Mouse (Mus musculus) hindbrain, postnatal 0 days (tissue): ENCODE results near the gene Gm20661. TPM values are rescaled to one million over a fixed set of nuclear protein-coding genes. Genes with fewer than 3 reads are reported as not detected.
A peak's percentile ranks its signal among the peaks of the same experiment; 100 is the strongest.

ENCODE experiments used
- ATAC-seq: fragments of 200-750 bp; cut with Nextera tagmentation; 2 replicates; pipeline ENCODE4 v1.8.0; 2017; ENCODE audit warnings: mild to moderate bottlenecking, moderate TSS enrichment, moderate library complexity
- DNase-seq: peaks from one replicate; pipeline ENCODE4 v3.0.0-alpha.2; 2015; ENCODE audit warnings: low spot score
- H3K27ac ChIP-seq: fragments of 300-500 bp; sonication (generic); 2 replicates; pipeline ENCODE4 v1.5.1; 2014; ENCODE audit warnings: mild to moderate bottlenecking
- H3K27me3 ChIP-seq: fragments of 300-500 bp; sonication (generic); 2 replicates; pipeline ENCODE4 v1.6.1; 2014; ENCODE audit warnings: low read length, mixed read lengths; ENCODE audit not compliant: insufficient read depth
- H3K36me3 ChIP-seq: fragments of 300-500 bp; sonication (generic); 2 replicates; pipeline ENCODE4 v1.6.1; 2014; ENCODE audit warnings: low read length, mixed read lengths; ENCODE audit not compliant: insufficient read depth
- H3K4me1 ChIP-seq: fragments of 300-500 bp; sonication (generic); 2 replicates; pipeline ENCODE4 v1.6.1; 2014; ENCODE audit warnings: antibody characterized with exemption, low read length, mixed read lengths; ENCODE audit not compliant: insufficient read depth
- H3K4me2 ChIP-seq: fragments of 300-500 bp; sonication (generic); 2 replicates; pipeline ENCODE4 v1.6.1; 2014; ENCODE audit warnings: low read depth, mild to moderate bottlenecking, low read length, moderate library complexity, mixed read lengths
- H3K4me3 ChIP-seq: fragments of 300-500 bp; sonication (generic); 2 replicates; pipeline ENCODE4 v1.5.1; 2014; ENCODE audit warnings: low read length
- H3K9ac ChIP-seq: fragments of 300-500 bp; sonication (generic); replicated peaks from 2 replicates; pipeline ENCODE4 v1.6.1; 2014; ENCODE audit warnings: mild to moderate bottlenecking, low read length, moderate library complexity, mixed read lengths
- H3K9me3 ChIP-seq: fragments of 300-500 bp; sonication (generic); 2 replicates; pipeline ENCODE4 v1.6.1; 2016; ENCODE audit warnings: low read length, mixed read lengths
- CTCF ChIP-seq: IDR thresholded peaks from 2 replicates; pipeline ENCODE4 v1.5.1; 2016; ENCODE audit warnings: antibody characterized with exemption, control low read depth, low read depth
- WGBS: fragments of 180-500 bp; shearing (Covaris S2); extraction: QIAGEN DNeasy Blood & Tissue Kit; methylation state at CpG from one replicate; pipeline ENCODE4 v1.1.7; 2014; 5-methylcytosine and 5-hydroxymethylcytosine counted together
- polyA plus RNA-seq: library from polyadenylated mRNA; unstranded; fragments of >200 nt; fragmentation: Nextera tagmentation; extraction: Ambion mirVana; gene quantifications from 2 replicates; pipeline ENCODE4 v1.2.1, GENCODE M21; 2015
- total RNA-seq: library from RNA; depleted of rRNA; stranded (reverse); fragments of >200 nt; gene quantifications from 2 replicates; pipeline ENCODE4 v1.2.3, GENCODE M21; 2014

The Gm20661 gene
- total and polyA plus RNA-seq, 2 experiments from 2014 or later = 0.54 to 0.78 TPM

DNA sequence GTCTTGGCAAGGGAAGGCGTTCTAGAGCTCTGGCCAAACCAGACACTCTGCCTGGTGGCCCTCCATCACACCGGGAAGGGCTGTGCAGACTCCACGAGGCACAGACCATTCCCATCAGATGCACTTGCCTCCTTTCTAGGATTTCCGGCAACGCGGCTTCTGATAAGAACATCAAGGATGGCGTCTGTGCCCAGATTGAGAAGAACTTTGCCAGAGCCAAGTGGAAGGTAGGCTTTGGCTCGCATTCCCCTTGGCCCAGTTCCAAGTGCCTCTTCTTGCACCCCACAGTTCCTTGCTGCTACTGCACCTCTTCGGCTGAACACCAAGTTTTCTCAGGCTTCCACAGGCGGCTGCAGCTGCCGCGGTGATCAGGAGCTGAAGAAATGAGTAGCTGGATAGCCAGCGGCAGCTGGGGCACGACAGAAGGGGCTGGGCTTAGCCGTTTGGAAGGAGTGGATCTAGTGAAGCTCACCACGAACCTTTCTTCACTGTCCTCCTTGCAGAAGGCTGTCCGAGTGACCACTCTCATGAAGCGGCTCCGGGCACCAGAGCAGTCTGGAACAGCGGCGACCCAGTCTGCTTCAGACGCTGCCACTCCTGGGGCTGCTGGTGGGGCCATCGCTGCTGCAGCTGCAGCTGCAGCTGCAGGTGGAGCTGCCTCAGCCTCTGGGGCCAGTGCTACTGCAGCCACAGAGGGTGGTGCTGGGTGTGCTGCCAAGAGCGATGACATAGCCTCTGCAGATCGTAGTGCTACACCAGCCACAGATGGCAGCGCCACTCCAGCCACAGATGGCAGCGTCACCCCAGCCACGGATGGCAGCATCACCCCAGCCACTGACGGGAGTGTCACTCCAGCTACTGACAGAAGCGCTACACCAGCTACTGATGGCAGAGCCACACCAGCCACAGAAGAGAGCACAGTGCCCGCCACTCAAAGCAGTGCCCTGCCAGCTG is 35.3 kb upstream of the Gm20661 start:
- TF ChIP-seq CTCF = no peak
- Histone ChIP-seq H3K27me3 (no peaks in the 10 kb centered on the region), H3K9ac (no peak overlapping the region), H3K9me3 (no peaks in the 10 kb centered on the region), H3K4me2 (no peak overlapping the region), H3K4me3 (no peak overlapping the region), H3K4me1 (peaks cover 5% of the 10 kb centered on the region), H3K27ac (no peak overlapping the region), H3K36me3 (no peaks in the 10 kb centered on the region)
- DNase-seq (peak; percentile 41), ATAC-seq (peak; percentile 49)
- WGBS = 82% methylated on average over 31 of the region's 31 CpGs

DNA sequence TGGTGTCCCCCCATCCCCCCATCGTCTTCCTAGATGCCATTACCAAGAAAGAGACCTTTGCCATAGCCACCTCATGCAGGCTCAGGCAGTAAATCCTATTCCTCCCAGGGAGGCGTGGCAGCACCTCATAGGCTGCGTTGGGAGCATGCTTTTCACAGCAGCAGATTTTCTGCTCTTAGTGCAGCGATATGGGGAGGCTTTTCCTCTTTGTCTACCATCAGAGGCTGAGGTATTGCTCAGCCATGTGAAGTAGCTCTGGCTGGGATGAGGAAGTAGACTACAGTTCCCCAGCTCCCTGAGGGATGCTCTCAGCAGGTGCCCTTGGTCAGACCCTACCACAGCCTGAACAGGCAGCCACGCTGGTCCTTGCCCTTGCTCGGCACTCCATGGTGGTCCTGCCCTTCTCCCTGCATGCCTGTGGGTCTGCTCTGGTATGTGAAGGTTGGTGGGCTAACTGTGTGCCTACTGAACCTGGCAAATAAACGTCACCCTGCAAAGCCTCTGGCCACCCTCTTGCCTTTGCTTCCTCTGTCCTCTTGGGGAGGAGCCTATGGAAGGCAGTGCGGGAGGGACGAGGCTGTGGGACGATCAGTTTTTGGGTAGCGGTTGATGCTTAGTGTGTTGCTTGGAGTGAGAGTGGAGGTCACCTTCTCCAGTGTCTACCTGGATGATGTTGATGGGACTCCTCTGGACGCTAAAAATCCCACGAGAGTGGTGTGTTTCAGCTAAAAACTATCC is 33.5 kb upstream of the Gm20661 start:
- WGBS = 82% methylated on average over 13 of the region's 13 CpGs
- Histone ChIP-seq H3K9me3 (no peaks in the 10 kb centered on the region), H3K4me3 (no peak overlapping the region), H3K4me1 (peaks cover 5% of the 10 kb centered on the region), H3K27ac (no peak overlapping the region), H3K36me3 (no peaks in the 10 kb centered on the region), H3K9ac (no peak overlapping the region), H3K27me3 (no peaks in the 10 kb centered on the region), H3K4me2 (no peak overlapping the region)
- ATAC-seq (no peak), DNase-seq (no peak)
- no peak for TF ChIP-seq CTCF

DNA sequence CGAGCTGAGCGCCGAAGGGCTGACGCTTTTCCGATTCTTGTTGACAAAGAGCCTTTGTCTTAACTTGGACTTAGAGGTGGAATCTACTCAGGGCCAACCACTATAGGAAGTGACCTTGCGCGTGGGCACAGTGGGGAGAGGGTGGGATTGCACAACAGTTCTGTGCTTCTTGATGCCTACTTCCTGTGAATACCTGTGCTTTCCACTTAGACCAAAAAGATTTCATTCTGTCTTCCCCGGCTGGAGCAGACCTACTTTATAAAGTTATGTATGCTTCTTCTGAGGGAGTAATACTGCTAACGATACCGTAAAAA is 33.0 kb upstream of the Gm20661 start, which contains the start of gene Traip:
Gene Traip (plus strand): TSS at position 215 of the 314 bp plus-strand sequence.
- Histone ChIP-seq H3K27ac (peak within 1 kb of the TSS; percentile 80; the same call in 1 of the 2 replicates), H3K4me2 (peak within 1 kb of the TSS; percentile 89), H3K9me3 (no peaks in the 10 kb centered on the region), H3K36me3 (no peaks in the 10 kb centered on the region), H3K27me3 (no peaks in the 10 kb centered on the region), H3K4me3 (peak within 1 kb of the TSS; percentile 55), H3K4me1 (peaks cover 5% of the 10 kb centered on the region), H3K9ac (peak within 1 kb of the TSS; percentile 51)
- 94% methylated on average over 10 of the region's 10 CpGs for whole genome bisulfite sequencing
- no peak for DNase-seq
- no peak for ATAC-seq
- no peak for TF ChIP-seq CTCF

- no peaks in the 10 kb centered on the region for H3K36me3 ChIP-seq
- peak overlapping the region; percentile 89 for H3K4me2 ChIP-seq
- H3K4me3 ChIP-seq = peak overlapping the region; percentile 55
- ATAC-seq (peak; percentile 95), DNase-seq (peak; percentile 95)
- TF ChIP-seq CTCF = no peak
- WGBS = 15% methylated on average over 45 of the region's 45 CpGs
- H3K9ac ChIP-seq = peak overlapping the region; percentile 51
- H3K27ac ChIP-seq = peak overlapping the region; percentile 80; the same call in 1 of the 2 replicates
- H3K4me1 ChIP-seq = peaks cover 5% of the 10 kb centered on the region
- no peaks in the 10 kb centered on the region for H3K9me3 ChIP-seq
- no peaks in the 10 kb centered on the region for H3K27me3 ChIP-seq
Measured at GRCm38 (mm10) chr9:107950460-107951355, 32.1 kb upstream of the Gm20661 start.

DNA sequence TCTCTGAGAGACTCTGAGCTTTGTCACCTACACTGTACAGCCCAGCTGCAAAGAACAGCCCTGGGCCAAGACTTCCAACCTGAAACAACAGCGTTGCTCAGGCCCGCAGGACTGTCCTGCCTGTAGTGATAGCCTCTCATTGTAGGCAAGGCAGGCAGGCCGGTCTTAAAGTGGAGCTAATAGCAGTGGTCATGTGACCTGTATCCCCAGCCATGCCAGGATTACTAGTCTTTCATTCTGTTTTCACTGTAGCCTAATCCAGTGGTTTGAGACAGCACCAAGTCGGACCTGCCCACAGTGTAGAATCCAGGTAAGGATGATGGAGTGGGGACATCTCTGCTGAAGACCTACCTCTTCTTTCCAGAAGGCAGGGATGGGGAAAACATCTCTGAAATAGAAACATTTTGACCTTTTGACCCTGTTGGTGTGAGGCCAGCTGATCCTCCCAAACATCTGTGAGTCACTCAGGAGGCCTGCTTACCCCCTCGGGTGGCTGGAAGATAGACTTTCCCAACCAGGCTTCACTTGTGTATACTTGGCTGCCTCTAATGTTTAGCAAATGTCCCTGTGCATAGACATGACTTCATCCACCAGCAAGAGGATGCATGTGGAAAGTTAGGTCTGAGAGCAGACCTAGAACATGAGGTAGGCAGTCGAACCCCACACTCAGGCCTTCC is 27.1 kb upstream of the Gm20661 start:
- no peak for DNase-seq
- TF ChIP-seq CTCF = no peak
- no peak for ATAC-seq
- Histone ChIP-seq H3K4me3 (no peak overlapping the region), H3K4me1 (no peaks in the 10 kb centered on the region; the same call in 1 of the 2 replicates), H3K36me3 (no peaks in the 10 kb centered on the region; the same call in 1 of the 2 replicates), H3K27me3 (no peaks in the 10 kb centered on the region), H3K9me3 (no peaks in the 10 kb centered on the region), H3K27ac (no peak overlapping the region), H3K9ac (no peak overlapping the region), H3K4me2 (no peak overlapping the region)
- WGBS = 84% methylated on average over 6 of the region's 6 CpGs
